In the genomic region with DNA sequence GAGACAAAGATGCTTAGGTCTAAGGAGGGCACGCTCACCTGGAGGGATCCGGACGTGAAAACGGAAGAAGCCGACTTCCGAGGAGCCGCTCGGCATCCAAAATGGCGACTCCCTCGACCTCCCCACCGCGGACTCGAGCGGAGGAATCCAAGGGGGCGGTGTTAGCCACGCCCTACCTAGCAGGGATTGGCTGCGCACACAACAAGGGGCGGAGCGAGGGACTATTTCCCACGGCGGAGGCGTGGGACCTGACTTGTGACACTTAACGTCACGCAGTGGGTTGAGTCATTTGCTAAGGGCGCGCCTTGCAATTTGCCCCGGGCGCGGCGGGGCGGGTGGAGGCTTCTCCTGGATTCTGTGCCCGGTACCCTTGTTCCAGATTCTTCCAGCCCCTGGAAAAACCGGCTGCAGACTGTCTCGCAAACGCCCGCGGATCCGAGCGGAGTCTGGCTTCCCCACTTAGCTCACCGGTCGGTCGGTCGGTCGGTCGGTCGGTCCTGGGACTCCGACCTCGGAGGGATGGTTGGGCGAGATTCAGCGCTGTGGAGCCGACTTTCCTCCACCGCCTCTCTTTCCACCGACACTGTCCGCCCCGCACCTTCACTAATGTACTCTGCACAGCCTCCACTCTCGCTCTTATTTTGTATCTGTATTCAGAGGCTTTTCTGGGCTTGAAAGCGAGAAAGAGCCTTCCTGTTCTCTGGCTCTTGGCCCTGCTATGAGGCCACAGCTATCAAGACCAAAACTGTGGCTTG, we compare ENCODE assay signal across 8 mouse cellular contexts. TPM values are rescaled to one million over a fixed set of nuclear protein-coding genes. Genes with fewer than 3 reads are reported as not detected.
A peak's percentile ranks its signal among the peaks of the same experiment; 100 is the strongest.
DNase-seq lines count a peak whose midpoint lies in the region; ATAC-seq lines count a peak whose summit lies in the region.

TSS of gene Ist1 (minus strand) at position 115 of the 755 bp plus-strand sequence.

- WGBS in lung, embryonic 16.5 days: under 1% methylated on average over 57 of the region's 57 CpGs

- ATAC-seq in hematopoietic stem cell, adult 5-6 weeks (replicated peaks in 1 of 2; ENCODE audit: insufficient read depth in 1 of 2, low FRiP score in 2 of 2, low TSS enrichment in 1 of 2, low read depth in 1 of 2, poor library complexity in 2 of 2, severe bottlenecking in 2 of 2): peak; percentile 95 to 96
- peak; percentile 99 for ATAC-seq in lung, embryonic 16.5 days (ENCODE audit: low read depth)

- H3K9ac ChIP-seq in lung, embryonic 16.5 days (ENCODE audit: low read length): peak within 1 kb of the TSS; percentile 98

- peak within 1 kb of the TSS; percentile 82 for H3K4me2 ChIP-seq in lung, embryonic 16.5 days (ENCODE audit: low read depth, low read length)

- H3K9me3 ChIP-seq in lung, embryonic 16.5 days (ENCODE audit: control insufficient read depth, low read length): no peaks in the 10 kb centered on the region

- peaks cover 12% of the 10 kb centered on the region for H3K4me1 ChIP-seq in lung, embryonic 16.5 days (replicated peaks; ENCODE audit: control insufficient read depth, insufficient read depth, low read length)

- H3K27me3 ChIP-seq in lung, embryonic 16.5 days (ENCODE audit: control insufficient read depth, insufficient read depth, low read depth, low read length): no peaks in the 10 kb centered on the region

- H3K36me3 ChIP-seq in lung, embryonic 16.5 days (ENCODE audit: control insufficient read depth, insufficient read depth, low read length): no peaks in the 10 kb centered on the region

- DNase-seq in MEL-GATA-1-ER (ENCODE audit: extremely low read depth, low read depth): peak; percentile 97
- DNase-seq in cerebellum, adult 8-10 months: peak; percentile 99
- peak; percentile 100 for DNase-seq in forelimb bud, embryonic 11.5 days (ENCODE audit: low read depth, low spot score)
- DNase-seq in layer of hippocampus, adult 9-10 months (ENCODE audit: low spot score): peak; percentile 96
- DNase-seq in ovary, postnatal 10 days (ENCODE audit: low spot score): peak; percentile 93
- DNase-seq in thymus, postnatal 10 days (ENCODE audit: low spot score in 2 of 2): peak; percentile 98 to 99

- H3K27ac ChIP-seq in lung, embryonic 16.5 days (ENCODE audit: low read length): peak within 1 kb of the TSS; percentile 62; the same call in 1 of the 2 replicates

- peak within 1 kb of the TSS; percentile 98 for H3K4me3 ChIP-seq in lung, embryonic 16.5 days (ENCODE audit: low read length)

RNA-seq across cellular contexts. Expression of gene Ist1, which starts in this region (rescaled TPM):
- total RNA-seq in hematopoietic stem cell, adult 5-6 weeks (2017): 87.7 and 109 TPM in 2 replicates
- 144 and 145 TPM in 2 replicates for polyA plus RNA-seq in lung, embryonic 16.5 days (2015; fragmentation: Nextera tagmentation; extraction: Ambion mirVana)

Comparison
In these comparisons a context has a peak if more than half of its experiments do, and no peak if none do; other contexts are left out.
1. Peak in every context shown above with its lines: DNase-seq, ATAC-seq, H3K4me3 ChIP-seq and H3K27ac ChIP-seq.